Mouse (Mus musculus) liver, embryonic 14.5 days (tissue): ENCODE measurements around the gene Ssx2ip.

ENCODE experiments used
- CTCF ChIP-seq: IDR thresholded peaks from 2 replicates; pipeline ENCODE4 v1.5.1; 2016; ENCODE audit warnings: antibody characterized with exemption, low read depth, control low read depth
- EP300 ChIP-seq: IDR thresholded peaks from 2 replicates; pipeline ENCODE4 v1.6.1; 2016; ENCODE audit warnings: antibody characterized with exemption, low read depth

GRCm38 (mm10) chr3:146370553-146371095 is 33.8 kb upstream of the Ssx2ip start:
- TF ChIP-seq CTCF (no peak), EP300 (no peak)
